Mouse (Mus musculus) naive thymus-derived CD4-positive, alpha-beta T cell, adult 2 months (primary cell): Measurements from ENCODE around the gene Gabpb1.

Experiments used
- DNase-seq: peaks from one replicate; pipeline ENCODE4 v3.0.0-alpha.2; 2011; ENCODE audit warnings: low read depth

The Gabpb1 gene

GRCm38 (mm10) chr2:126676122-126676515 is at the start of gene Gabpb1:
Gabpb1 (minus strand) TSS chr2:126676337.
- no peak for DNase-seq

- DNase-seq, result no peak
Measured at GRCm38 (mm10) chr2:126712950-126713349, 36.8 kb upstream of the Gabpb1 start.

GRCm38 (mm10) chr2:126712526-126712925 is 36.4 kb upstream of the Gabpb1 start:
- no peak for DNase-seq

GRCm38 (mm10) chr2:126708361-126708760 is 32.2 kb upstream of the Gabpb1 start:
- DNase-seq, result peak; percentile 42

- no peak for DNase-seq
Measured at GRCm38 (mm10) chr2:126707438-126707779, 31.3 kb upstream of the Gabpb1 start.

GRCm38 (mm10) chr2:126706759-126707437 is 30.8 kb upstream of the Gabpb1 start, which contains the start of gene Usp8:
Usp8 (plus strand) TSS chr2:126707328.
- peak; percentile 95 for DNase-seq

- DNase-seq, result no peak
Measured at GRCm38 (mm10) chr2:126695285-126695684, 19.1 kb upstream of the Gabpb1 start.

- DNase-seq, result no peak
Measured at GRCm38 (mm10) chr2:126691290-126691689, 15.2 kb upstream of the Gabpb1 start.

GRCm38 (mm10) chr2:126682937-126683336 is 6.8 kb upstream of the Gabpb1 start:
- no peak for DNase-seq

GRCm38 (mm10) chr2:126682333-126682732 is 6.2 kb upstream of the Gabpb1 start:
- DNase-seq, result no peak

GRCm38 (mm10) chr2:126677366-126677765 is 1.2 kb upstream of the Gabpb1 start:
- no peak for DNase-seq

GRCm38 (mm10) chr2:126675169-126676121 is 692 bp downstream of the Gabpb1 start:
- peak; percentile 97 for DNase-seq

- DNase-seq, result peak; percentile 77
Measured at GRCm38 (mm10) chr2:126674441-126675168, 1.5 kb downstream of the Gabpb1 start.

- DNase-seq, result peak; percentile 70
Measured at GRCm38 (mm10) chr2:126673317-126674242, 2.6 kb downstream of the Gabpb1 start.

- no peak for DNase-seq
Measured at GRCm38 (mm10) chr2:126668621-126669252, 7.4 kb downstream of the Gabpb1 start.

GRCm38 (mm10) chr2:126665984-126666383 is 10.2 kb downstream of the Gabpb1 start:
- DNase-seq, result no peak

- peak; percentile 78 for DNase-seq
Measured at GRCm38 (mm10) chr2:126663481-126663880, 12.7 kb downstream of the Gabpb1 start.

- no peak for DNase-seq
Measured at GRCm38 (mm10) chr2:126652929-126653328, 23.2 kb downstream of the Gabpb1 start.

GRCm38 (mm10) chr2:126647762-126648161 is 28.4 kb downstream of the Gabpb1 start:
- no peak for DNase-seq

GRCm38 (mm10) chr2:126646461-126646860 is 29.7 kb downstream of the Gabpb1 start:
- DNase-seq, result no peak

GRCm38 (mm10) chr2:126644768-126645167 is 31.4 kb downstream of the Gabpb1 start:
- DNase-seq, result no peak
